Mouse (Mus musculus) intestine, postnatal 0 days (tissue): Measurements from ENCODE around the gene Rubcn. TPM values are rescaled to one million over a fixed set of nuclear protein-coding genes. Genes with fewer than 3 reads are reported as not detected.

Experiments
- ATAC-seq: fragments of 200-750 bp; cut with Nextera tagmentation; 2 replicates; pipeline ENCODE4 v1.8.0; 2017; ENCODE audit warnings: mild to moderate bottlenecking, moderate TSS enrichment, moderate library complexity
- H3K27ac ChIP-seq: fragments of 300-500 bp; sonication (generic); 2 replicates; pipeline ENCODE4 v1.5.1; 2014; ENCODE audit warnings: mild to moderate bottlenecking, low read depth, low read length, moderate library complexity
- H3K27me3 ChIP-seq: fragments of 300-500 bp; sonication (generic); replicated peaks from 2 replicates; pipeline ENCODE4 v1.6.1; 2014; ENCODE audit warnings: low read length, mixed read lengths; ENCODE audit not compliant: control insufficient read depth, insufficient read depth
- H3K36me3 ChIP-seq: fragments of 300-500 bp; sonication (generic); 2 replicates; pipeline ENCODE4 v1.6.1; 2014; ENCODE audit warnings: mild to moderate bottlenecking, moderate library complexity; ENCODE audit not compliant: control insufficient read depth, insufficient read depth
- H3K4me1 ChIP-seq: fragments of 300-500 bp; sonication (generic); replicated peaks from 2 replicates; pipeline ENCODE4 v1.6.1; 2014; ENCODE audit warnings: antibody characterized with exemption, low read length, mixed read lengths; ENCODE audit not compliant: control insufficient read depth, insufficient read depth
- H3K4me2 ChIP-seq: fragments of 300-500 bp; sonication (generic); replicated peaks from 2 replicates; pipeline ENCODE4 v1.6.1; 2014; ENCODE audit warnings: low read depth, mild to moderate bottlenecking, moderate library complexity
- H3K4me3 ChIP-seq: fragments of 300-500 bp; sonication (generic); 2 replicates; pipeline ENCODE4 v1.5.1; 2014; ENCODE audit warnings: low read depth, low read length
- H3K9ac ChIP-seq: fragments of 300-500 bp; sonication (generic); 2 replicates; pipeline ENCODE4 v1.6.1; 2014; ENCODE audit warnings: mild to moderate bottlenecking, low read depth, low read length
- H3K9me3 ChIP-seq: fragments of 300-500 bp; sonication (generic); 2 replicates; pipeline ENCODE4 v1.6.1; 2016; ENCODE audit warnings: mixed run types; ENCODE audit not compliant: control insufficient read depth
- CTCF ChIP-seq: sonication (generic); IDR thresholded peaks from 2 replicates; pipeline ENCODE4 v1.5.1; 2016; ENCODE audit warnings: low read depth, mild to moderate bottlenecking, control low read depth, antibody characterized with exemption, moderate library complexity
- WGBS: fragments of 180-500 bp; shearing (Covaris S2); extraction: QIAGEN DNeasy Blood & Tissue Kit; methylation state at CpG from one replicate; pipeline ENCODE4 v1.1.7; 2014; 5-methylcytosine and 5-hydroxymethylcytosine counted together
- polyA plus RNA-seq: library from polyadenylated mRNA; unstranded; fragments of >200 nt; fragmentation: Nextera tagmentation; extraction: Ambion mirVana; gene quantifications from 2 replicates; pipeline ENCODE4 v1.2.1, GENCODE M21; 2015

Rubcn gene
- polyA plus RNA-seq, 1 experiment from 2014 or later: 8.6 TPM

DNA sequence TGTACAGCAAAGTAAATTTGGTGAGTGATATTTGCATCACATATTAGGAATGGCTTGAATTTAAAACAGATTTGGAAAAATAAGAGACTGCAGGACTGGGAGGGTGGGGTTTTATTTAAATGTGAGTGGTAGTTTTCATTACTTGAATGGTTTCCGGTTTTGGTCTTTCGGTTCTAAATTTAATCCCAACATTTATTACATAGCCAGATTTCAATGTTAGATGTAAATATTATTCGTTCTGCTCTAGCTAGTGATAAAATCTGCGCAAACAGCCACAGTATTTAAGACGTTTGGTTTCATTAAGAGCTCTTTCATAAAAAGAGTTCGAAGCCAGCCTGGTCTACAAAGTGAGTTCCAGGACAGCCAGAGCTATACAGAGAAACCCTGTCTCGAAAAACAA is 35.6 kb upstream of the Rubcn start:
- H3K4me1 ChIP-seq: no peaks in the 10 kb centered on the region
- TF ChIP-seq CTCF: no peak
- ATAC-seq: no peak
- WGBS: 51% methylated on average over 7 of the region's 7 CpGs
- H3K9me3 ChIP-seq: no peaks in the 10 kb centered on the region
- H3K9ac ChIP-seq: no peak overlapping the region
- H3K27me3 ChIP-seq: no peaks in the 10 kb centered on the region
- H3K27ac ChIP-seq: no peak overlapping the region
- H3K4me3 ChIP-seq: no peak overlapping the region
- peaks cover 2% of the 10 kb centered on the region; the same call in 1 of the 2 replicates for H3K36me3 ChIP-seq
- peak overlapping the region; percentile 70 for H3K4me2 ChIP-seq

DNA sequence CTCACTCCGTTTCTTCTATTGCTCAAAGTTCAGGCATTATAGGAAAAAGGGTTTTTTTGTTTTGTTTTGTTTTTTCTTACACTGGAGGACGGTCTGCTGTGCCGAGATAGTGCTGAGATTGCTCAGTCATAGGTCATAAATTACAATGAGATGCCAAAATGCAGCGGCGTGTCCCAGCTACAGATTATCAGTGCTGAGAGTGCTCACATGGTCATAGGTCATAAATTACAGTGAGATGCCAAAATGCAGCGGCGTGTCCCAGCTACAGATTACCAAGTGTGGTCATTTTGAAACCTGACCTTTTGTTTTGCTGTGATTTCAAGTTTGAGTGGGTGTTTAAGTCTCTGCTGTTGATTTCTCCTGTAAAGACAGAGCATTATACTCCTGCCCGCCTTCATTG is 29.2 kb upstream of the Rubcn start:
- H3K27ac ChIP-seq: no peak overlapping the region
- H3K4me1 ChIP-seq: no peaks in the 10 kb centered on the region
- H3K4me2 ChIP-seq: no peak overlapping the region
- no peak for ATAC-seq
- no peak for TF ChIP-seq CTCF
- H3K27me3 ChIP-seq: no peaks in the 10 kb centered on the region
- H3K36me3 ChIP-seq: peaks cover 17% of the 10 kb centered on the region
- no peak overlapping the region for H3K4me3 ChIP-seq
- 41% methylated on average over 8 of the region's 8 CpGs for WGBS
- H3K9ac ChIP-seq: no peak overlapping the region
- no peaks in the 10 kb centered on the region for H3K9me3 ChIP-seq

DNA sequence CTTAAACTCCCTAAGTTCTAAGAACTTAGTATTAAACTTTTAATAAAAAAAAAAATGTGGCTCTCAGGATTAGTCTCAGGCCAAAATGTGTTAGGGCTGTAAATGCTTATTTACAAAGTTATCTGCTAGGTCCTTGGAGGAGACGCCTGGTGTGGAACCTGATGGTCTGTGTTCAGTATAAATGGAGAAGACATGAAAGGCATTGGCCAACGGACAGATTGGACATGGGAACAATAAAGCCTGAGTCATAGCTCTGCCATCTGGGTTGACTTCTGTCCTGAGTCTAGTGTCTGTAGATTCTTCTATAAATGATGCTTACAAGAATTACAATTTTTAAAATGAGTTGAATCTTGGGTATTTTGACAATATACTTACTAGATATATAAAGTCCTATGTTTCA is 28.6 kb upstream of the Rubcn start:
- Histone ChIP-seq H3K9me3 (no peaks in the 10 kb centered on the region), H3K4me2 (no peak overlapping the region), H3K4me3 (no peak overlapping the region), H3K4me1 (no peaks in the 10 kb centered on the region), H3K27me3 (no peaks in the 10 kb centered on the region), H3K36me3 (peaks cover 17% of the 10 kb centered on the region), H3K9ac (no peak overlapping the region), H3K27ac (no peak overlapping the region)
- no peak for ATAC-seq
- no peak for TF ChIP-seq CTCF
- WGBS: 59% methylated on average over 2 of the region's 2 CpGs

DNA sequence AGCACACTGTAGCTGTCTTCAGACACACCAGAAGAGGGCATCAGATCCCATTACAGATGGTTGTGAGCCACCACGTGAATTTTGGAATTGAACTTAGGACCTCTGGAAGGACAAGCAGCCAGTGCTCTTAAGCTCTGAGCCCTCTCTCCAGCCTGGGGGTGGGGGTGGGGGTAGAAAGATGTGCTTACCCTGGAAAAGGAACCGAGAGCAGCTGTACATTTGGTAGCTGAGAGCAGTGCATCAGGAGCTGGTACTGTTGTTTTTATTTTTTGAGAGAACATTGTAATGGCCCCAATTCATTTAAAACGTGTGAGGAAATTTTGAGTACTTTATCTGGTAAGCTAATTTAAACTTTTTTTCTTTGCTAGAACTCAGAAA is 24.5 kb upstream of the Rubcn start:
- WGBS: 68% methylated on average over 3 of the region's 3 CpGs
- no peaks in the 10 kb centered on the region for H3K4me1 ChIP-seq
- H3K9me3 ChIP-seq: no peaks in the 10 kb centered on the region
- no peak overlapping the region for H3K4me2 ChIP-seq
- TF ChIP-seq CTCF: no peak
- no peak overlapping the region for H3K27ac ChIP-seq
- peaks cover 23% of the 10 kb centered on the region for H3K36me3 ChIP-seq
- H3K27me3 ChIP-seq: no peaks in the 10 kb centered on the region
- no peak for ATAC-seq
- no peak overlapping the region for H3K4me3 ChIP-seq
- H3K9ac ChIP-seq: no peak overlapping the region

DNA sequence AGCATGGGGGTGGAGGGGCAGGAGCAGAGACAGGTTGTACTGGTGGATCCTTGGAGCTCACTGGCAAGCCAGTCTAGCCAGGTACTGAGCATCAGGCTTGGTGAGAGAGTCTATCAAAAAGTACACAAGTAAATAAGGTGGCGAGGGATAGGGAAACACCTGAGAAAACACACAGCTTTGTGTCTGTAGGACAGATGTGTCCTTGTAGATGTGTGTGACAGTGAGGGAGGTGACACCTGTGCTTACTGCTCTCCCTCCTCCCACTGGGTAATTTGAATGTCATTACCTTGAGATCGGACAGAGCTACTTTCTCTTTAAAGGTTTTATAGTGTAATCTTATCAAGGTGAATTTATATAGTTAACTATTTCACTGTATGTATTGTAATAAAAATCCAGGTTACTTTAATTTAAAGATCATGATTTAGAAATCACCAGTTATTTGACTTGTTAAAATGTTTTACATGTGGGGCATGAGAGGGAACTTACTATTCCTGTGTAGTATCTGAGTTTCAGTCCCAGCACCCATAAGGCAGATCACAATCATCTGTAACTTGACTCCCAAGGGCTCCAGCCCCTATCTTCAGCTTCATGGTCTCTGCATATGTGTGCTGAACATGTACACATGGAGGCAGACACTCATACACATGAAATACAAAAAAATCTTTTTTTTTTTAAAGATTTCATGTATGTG is 23.9 kb upstream of the Rubcn start:
- Histone ChIP-seq H3K36me3 (peaks cover 20% of the 10 kb centered on the region), H3K4me3 (no peak overlapping the region), H3K27ac (no peak overlapping the region), H3K9ac (no peak overlapping the region), H3K27me3 (no peaks in the 10 kb centered on the region), H3K9me3 (no peaks in the 10 kb centered on the region), H3K4me2 (no peak overlapping the region), H3K4me1 (no peaks in the 10 kb centered on the region)
- peak; percentile 49; the same call in 1 of the 2 replicates for ATAC-seq
- TF ChIP-seq CTCF: no peak
- 56% methylated on average over 2 of the region's 2 CpGs for WGBS

DNA sequence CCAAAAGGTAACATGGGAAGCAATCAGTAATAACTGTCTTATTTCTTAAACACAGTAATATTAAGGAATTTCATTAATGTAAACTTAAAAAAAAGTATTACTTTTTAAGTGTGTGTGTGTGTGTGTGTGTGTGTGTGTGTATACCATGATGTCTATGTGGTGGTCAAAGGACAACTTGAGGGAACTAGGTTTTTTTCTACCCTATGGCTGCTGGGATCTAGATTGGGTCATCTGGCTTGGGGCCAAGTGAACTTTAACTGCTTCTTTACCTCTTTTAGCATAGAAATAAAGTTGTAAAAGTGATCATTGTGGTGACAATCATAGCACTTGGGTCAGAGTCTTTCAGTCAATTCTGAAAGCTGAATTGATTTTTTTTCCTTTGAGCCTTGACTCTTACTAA is 18.6 kb upstream of the Rubcn start:
- Histone ChIP-seq H3K9ac (no peak overlapping the region), H3K4me3 (no peak overlapping the region), H3K4me2 (no peak overlapping the region), H3K27ac (peak overlapping the region; percentile 2; the same call in 1 of the 2 replicates), H3K4me1 (no peaks in the 10 kb centered on the region), H3K36me3 (peaks cover 45% of the 10 kb centered on the region), H3K27me3 (no peaks in the 10 kb centered on the region), H3K9me3 (no peaks in the 10 kb centered on the region)
- no peak for TF ChIP-seq CTCF
- peak; percentile 82 for ATAC-seq
